Mouse (Mus musculus): ENCODE measurements around the gene Scamp4. TPM values are rescaled to one million over a fixed set of nuclear protein-coding genes. Genes with fewer than 3 reads are reported as not detected.

The Scamp4 gene
- polyA plus RNA-seq, 1 experiment from 2014 or later: 69.4 TPM

- Histone ChIP-seq H3K27ac (no peak overlapping the region), H3K27me3 (no peaks in the 10 kb centered on the region)
These were observed 17.8 kb upstream of the Scamp4 start for GRCm38 (mm10) chr10:80584642-80585552.

GRCm38 (mm10) chr10:80585581-80585980 lies 17.1 kb upstream of the Scamp4 start:
- H3K9ac ChIP-seq: no peak overlapping the region

More at GRCm38 (mm10) chr10:80584642-80585552, 17.8 kb upstream of the Scamp4 start:
- ATAC-seq (ENCODE audit: low FRiP score): no peak
- Histone ChIP-seq H3K9me3 (replicated peaks) (no peaks in the 10 kb centered on the region), H3K4me3 (no peak overlapping the region), H3K4me1 (peaks cover 32% of the 10 kb centered on the region), H3K9ac (peak overlapping the region; percentile 27), H3K4me2 (replicated peaks) (no peak overlapping the region), H3K36me3 (peaks cover 35% of the 10 kb centered on the region)
- 76% methylated on average over 12 of the region's 12 CpGs for WGBS

GRCm38 (mm10) chr10:80586407-80587304 lies 16.0 kb upstream of the Scamp4 start:
- ATAC-seq (ENCODE audit: low FRiP score): no peak
- peaks cover 35% of the 10 kb centered on the region for H3K36me3 ChIP-seq
- H3K9ac ChIP-seq: peak overlapping the region; percentile 23
- H3K4me3 ChIP-seq: 0 out of 2 replicates have a peak overlapping the region, but pooled peaks have one; percentile 10
- no peak overlapping the region for H3K4me2 ChIP-seq (replicated peaks)
- H3K9me3 ChIP-seq (replicated peaks): no peaks in the 10 kb centered on the region
- H3K27me3 ChIP-seq: no peaks in the 10 kb centered on the region
- WGBS: 96% methylated on average over 43 of the region's 51 CpGs
- peak overlapping the region; percentile 40; the same call in 1 of the 2 replicates for H3K27ac ChIP-seq
- H3K4me1 ChIP-seq: peaks cover 32% of the 10 kb centered on the region

More at GRCm38 (mm10) chr10:80585581-80585980, 17.1 kb upstream of the Scamp4 start:
- no peak overlapping the region for H3K4me2 ChIP-seq (replicated peaks)
- no peaks in the 10 kb centered on the region for H3K9me3 ChIP-seq (replicated peaks)
- H3K36me3 ChIP-seq: peaks cover 35% of the 10 kb centered on the region
- peaks cover 32% of the 10 kb centered on the region for H3K4me1 ChIP-seq
- no peak overlapping the region for H3K27ac ChIP-seq
- 95% methylated on average over 8 of the region's 8 CpGs for WGBS
- no peak for ATAC-seq (ENCODE audit: low FRiP score)
- no peak overlapping the region for H3K4me3 ChIP-seq
- no peaks in the 10 kb centered on the region for H3K27me3 ChIP-seq

GRCm38 (mm10) chr10:80587305-80587657 lies 15.4 kb upstream of the Scamp4 start:
- ATAC-seq (ENCODE audit: low FRiP score): no peak
- no peaks in the 10 kb centered on the region for H3K27me3 ChIP-seq
- WGBS: 46% methylated on average over 4 of the region's 4 CpGs
- H3K9ac ChIP-seq: peak overlapping the region; percentile 23; the same call in 1 of the 2 replicates
- H3K27ac ChIP-seq: peak overlapping the region; percentile 40; the same call in 1 of the 2 replicates
- H3K4me1 ChIP-seq: peaks cover 32% of the 10 kb centered on the region
- H3K9me3 ChIP-seq (replicated peaks): no peaks in the 10 kb centered on the region
- H3K36me3 ChIP-seq: peaks cover 35% of the 10 kb centered on the region
- no peak overlapping the region for H3K4me3 ChIP-seq
- no peak overlapping the region for H3K4me2 ChIP-seq (replicated peaks)

- no peak for ATAC-seq (ENCODE audit: low FRiP score)
- H3K27ac ChIP-seq: no peak overlapping the region
These were observed 13.4 kb upstream of the Scamp4 start for GRCm38 (mm10) chr10:80589127-80589878.

GRCm38 (mm10) chr10:80589879-80590854 lies 12.5 kb upstream of the Scamp4 start, which contains the start of gene Abhd17a:
Gene Abhd17a, minus strand, starts transcription at chr10:80590341.
- Histone ChIP-seq H3K9me3 (replicated peaks) (no peaks in the 10 kb centered on the region), H3K27ac (peak within 1 kb of the TSS; percentile 57), H3K27me3 (no peaks in the 10 kb centered on the region), H3K4me3 (peak within 1 kb of the TSS; percentile 94), H3K4me2 (replicated peaks) (peak within 1 kb of the TSS; percentile 100), H3K9ac (peak within 1 kb of the TSS; percentile 96), H3K36me3 (peaks cover 16% of the 10 kb centered on the region), H3K4me1 (peaks cover 27% of the 10 kb centered on the region)
- ATAC-seq (ENCODE audit: low FRiP score): peak; percentile 97
- under 1% methylated on average over 73 of the region's 73 CpGs for WGBS

More at GRCm38 (mm10) chr10:80589127-80589878, 13.4 kb upstream of the Scamp4 start:
- Histone ChIP-seq H3K4me3 (peak overlapping the region; percentile 94), H3K27me3 (no peaks in the 10 kb centered on the region), H3K4me1 (peaks cover 32% of the 10 kb centered on the region), H3K9me3 (replicated peaks) (no peaks in the 10 kb centered on the region), H3K36me3 (peaks cover 18% of the 10 kb centered on the region), H3K4me2 (replicated peaks) (peak overlapping the region; percentile 100), H3K9ac (peak overlapping the region; percentile 96)
- 20% methylated on average over 12 of the region's 12 CpGs for WGBS

GRCm38 (mm10) chr10:80596318-80596717 lies 6.4 kb upstream of the Scamp4 start:
- Histone ChIP-seq H3K4me1 (no peaks in the 10 kb centered on the region), H3K9me3 (replicated peaks) (no peaks in the 10 kb centered on the region), H3K36me3 (no peaks in the 10 kb centered on the region), H3K27ac (no peak overlapping the region), H3K9ac (no peak overlapping the region), H3K4me2 (replicated peaks) (no peak overlapping the region), H3K4me3 (no peak overlapping the region), H3K27me3 (peaks cover 2% of the 10 kb centered on the region; the same call in 1 of the 2 replicates)
- no peak for ATAC-seq (ENCODE audit: low FRiP score)
- WGBS: 39% methylated on average over 4 of the region's 4 CpGs

GRCm38 (mm10) chr10:80603364-80603763 lies 692 bp downstream of the Scamp4 start:
- H3K4me2 ChIP-seq (replicated peaks): peak overlapping the region; percentile 95
- ATAC-seq (ENCODE audit: low FRiP score): peak; percentile 19; the same call in 1 of the 2 replicates
- H3K27me3 ChIP-seq: no peaks in the 10 kb centered on the region
- H3K36me3 ChIP-seq: peaks cover 23% of the 10 kb centered on the region
- H3K9me3 ChIP-seq (replicated peaks): no peaks in the 10 kb centered on the region
- H3K27ac ChIP-seq: peak overlapping the region; percentile 82
- peak overlapping the region; percentile 60 for H3K4me3 ChIP-seq
- H3K4me1 ChIP-seq: peaks cover 20% of the 10 kb centered on the region
- 36% methylated on average over 7 of the region's 7 CpGs for whole genome bisulfite sequencing
- peak overlapping the region; percentile 71 for H3K9ac ChIP-seq

GRCm38 (mm10) chr10:80604001-80604509 lies 1.4 kb downstream of the Scamp4 start:
- H3K36me3 ChIP-seq: peaks cover 30% of the 10 kb centered on the region
- H3K27me3 ChIP-seq: no peaks in the 10 kb centered on the region
- H3K27ac ChIP-seq: no peak overlapping the region
- peaks cover 20% of the 10 kb centered on the region for H3K4me1 ChIP-seq
- WGBS: 90% methylated on average over 7 of the region's 7 CpGs
- H3K4me2 ChIP-seq (replicated peaks): peak overlapping the region; percentile 95
- ATAC-seq (ENCODE audit: low FRiP score): no peak
- peak overlapping the region; percentile 71; the same call in 1 of the 2 replicates for H3K9ac ChIP-seq
- peak overlapping the region; percentile 60 for H3K4me3 ChIP-seq
- no peaks in the 10 kb centered on the region for H3K9me3 ChIP-seq (replicated peaks)

- 90% methylated on average over 2 of the region's 2 CpGs for WGBS
- peaks cover 20% of the 10 kb centered on the region for H3K4me1 ChIP-seq
- no peak overlapping the region for H3K9ac ChIP-seq
- no peaks in the 10 kb centered on the region for H3K27me3 ChIP-seq
- no peak for ATAC-seq (ENCODE audit: low FRiP score)
- H3K36me3 ChIP-seq: peaks cover 39% of the 10 kb centered on the region
- H3K4me3 ChIP-seq: no peak overlapping the region
- no peak overlapping the region for H3K27ac ChIP-seq
- no peak overlapping the region for H3K4me2 ChIP-seq (replicated peaks)
- H3K9me3 ChIP-seq (replicated peaks): no peaks in the 10 kb centered on the region
These were observed 2.3 kb downstream of the Scamp4 start for GRCm38 (mm10) chr10:80604988-80605387.
